Mouse (Mus musculus): ENCODE measurements at regions not wholly inside any gene's neighbourhood (a gene's known extent, or its start where the extent isn't known, plus 50 kb on each side); places are given as distances from the start of the nearest gene placed in this dataset.

DNA sequence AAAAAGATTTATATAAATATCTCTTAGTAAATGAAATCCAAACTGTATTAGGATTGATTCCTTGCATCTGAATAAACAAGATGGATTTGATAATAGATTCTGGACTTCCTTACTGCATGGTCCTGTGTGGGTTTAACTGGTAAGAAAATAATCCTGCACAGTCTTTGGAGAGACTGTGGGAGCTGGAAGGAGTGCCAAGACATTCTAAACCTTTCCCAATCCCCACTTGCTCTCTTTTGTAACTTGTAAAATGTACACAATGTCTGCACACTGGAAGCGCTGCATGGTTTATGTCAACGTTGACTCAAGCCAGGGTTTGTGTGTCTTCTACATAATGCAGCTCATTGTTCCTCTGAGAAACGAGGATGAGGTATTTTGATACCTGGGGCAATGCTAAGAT, 62.3 kb upstream of the Rarb start:
- ATAC-seq (ENCODE audit: low read depth) (no peak), DNase-seq (no peak)
- H3K4me2 ChIP-seq = no peak overlapping the region
- no peaks in the 10 kb centered on the region for H3K27me3 ChIP-seq
- no peak overlapping the region for H3K27ac ChIP-seq
- no peaks in the 10 kb centered on the region for H3K36me3 ChIP-seq
- no peak overlapping the region for H3K9ac ChIP-seq
- H3K4me3 ChIP-seq (replicated peaks) = no peak overlapping the region
- H3K4me1 ChIP-seq (replicated peaks) = no peaks in the 10 kb centered on the region
- no peaks in the 10 kb centered on the region for H3K9me3 ChIP-seq (replicated peaks)
- 60% methylated on average over 3 of the region's 3 CpGs for WGBS (ENCODE audit: insufficient replicate concordance)

DNA sequence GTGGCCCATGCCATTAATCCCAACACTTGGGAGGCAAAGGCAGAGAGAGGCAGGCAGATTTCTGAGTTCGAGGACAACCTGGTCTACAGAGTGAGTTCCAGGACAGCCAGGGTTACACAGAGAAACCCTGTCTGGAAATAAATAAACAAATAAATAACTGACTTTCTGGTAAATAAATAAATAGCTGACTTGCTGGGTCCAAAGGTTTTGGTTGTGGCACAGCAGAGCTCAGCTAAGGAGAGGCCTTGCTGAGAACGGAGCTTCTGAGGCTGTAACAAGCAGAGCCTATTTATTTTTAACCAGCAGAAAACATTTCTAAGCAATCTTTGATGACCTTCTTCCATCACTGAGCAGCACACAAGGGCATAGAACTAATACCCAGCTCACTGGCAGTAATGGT, 50.3 kb upstream of the Rarb start:
- no peaks in the 10 kb centered on the region for H3K4me1 ChIP-seq (replicated peaks)
- no peaks in the 10 kb centered on the region for H3K27me3 ChIP-seq
- H3K4me2 ChIP-seq = no peak overlapping the region
- H3K9me3 ChIP-seq (replicated peaks) = no peaks in the 10 kb centered on the region
- no peaks in the 10 kb centered on the region for H3K36me3 ChIP-seq
- 72% methylated on average over 2 of the region's 2 CpGs for WGBS (ENCODE audit: insufficient replicate concordance)
- DNase-seq (no peak), ATAC-seq (ENCODE audit: low read depth) (no peak)
- no peak overlapping the region for H3K27ac ChIP-seq
- H3K9ac ChIP-seq = no peak overlapping the region
- H3K4me3 ChIP-seq (replicated peaks) = no peak overlapping the region

Data from liver, embryonic 13.5 days (tissue).